Mouse (Mus musculus) hindlimb bud, embryonic 11.5 days (tissue): ENCODE results near the gene Zmpste24.
A peak's percentile ranks its signal among the peaks of the same experiment; 100 is the strongest.

Experiments used
- DNase-seq: peaks from one replicate; pipeline ENCODE4 v3.0.0-alpha.2; 2012; ENCODE audit warnings: low read depth, low spot score; ENCODE audit errors: extremely low spot score

Zmpste24 gene

GRCm38 (mm10) chr4:121033006-121033405 lies 65.0 kb downstream of the Zmpste24 start:
- no peak for DNase-seq

DNA sequence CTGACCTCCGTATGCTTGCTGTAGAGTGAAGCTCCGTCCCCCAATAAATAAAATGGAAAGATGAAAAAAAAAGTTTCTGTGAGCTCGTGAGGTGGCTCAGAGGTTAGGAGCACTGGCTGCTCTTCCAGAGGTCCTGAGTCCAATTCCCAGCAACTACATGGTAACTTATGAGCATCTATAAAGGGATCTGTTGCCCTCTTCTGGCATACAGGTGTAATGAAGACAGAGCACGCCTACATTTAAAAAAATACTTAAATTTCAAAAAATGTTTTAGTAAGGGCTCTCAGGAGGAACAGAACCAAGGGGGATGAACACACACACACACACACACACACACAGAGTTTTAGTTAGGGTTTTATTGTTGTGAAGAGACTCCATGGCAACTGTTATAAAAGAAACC lies 66.6 kb downstream of the Zmpste24 start:
- DNase-seq: no peak

DNA sequence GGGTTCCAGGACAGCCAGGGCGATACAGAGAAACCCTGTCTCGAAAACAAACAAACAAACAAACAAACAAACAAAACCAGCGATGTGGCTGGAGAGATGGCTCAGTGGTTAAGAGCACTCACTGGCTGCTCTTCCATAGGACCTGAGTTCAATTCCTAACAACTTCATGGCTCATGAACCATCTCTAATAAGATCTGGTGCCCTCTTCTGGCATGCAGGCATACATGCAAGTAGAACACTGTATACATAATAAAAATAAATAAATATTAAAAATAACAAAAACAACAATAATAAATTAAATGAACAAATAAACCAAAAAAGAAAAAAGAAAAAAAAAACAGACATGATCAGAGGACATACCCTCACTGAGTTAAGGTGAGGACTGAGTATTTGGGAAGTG lies 68.4 kb downstream of the Zmpste24 start:
- DNase-seq: no peak

- DNase-seq: no peak
Observed at GRCm38 (mm10) chr4:121028659-121029392, 69.2 kb downstream of the Zmpste24 start.

DNA sequence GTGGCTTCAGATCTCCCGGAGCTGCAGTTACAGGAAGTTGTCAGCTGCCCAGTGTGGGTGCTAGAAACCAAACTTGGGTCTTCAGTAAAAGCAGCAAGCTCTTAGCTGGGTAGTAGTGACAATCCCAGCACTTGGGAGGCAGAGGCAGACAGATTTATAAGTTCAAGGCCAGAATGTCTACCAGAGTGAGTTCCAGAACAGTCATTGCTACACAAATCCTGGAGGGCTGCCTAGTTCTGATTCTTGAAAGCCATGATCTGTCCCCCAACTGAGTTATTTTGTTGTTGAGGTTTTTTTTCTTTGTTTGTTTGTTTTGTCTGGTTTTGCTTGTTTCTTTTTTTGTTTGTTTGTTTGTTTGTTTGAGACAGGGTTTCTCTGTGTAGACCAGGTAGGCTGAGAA lies 69.9 kb downstream of the Zmpste24 start:
- no peak for DNase-seq

DNA sequence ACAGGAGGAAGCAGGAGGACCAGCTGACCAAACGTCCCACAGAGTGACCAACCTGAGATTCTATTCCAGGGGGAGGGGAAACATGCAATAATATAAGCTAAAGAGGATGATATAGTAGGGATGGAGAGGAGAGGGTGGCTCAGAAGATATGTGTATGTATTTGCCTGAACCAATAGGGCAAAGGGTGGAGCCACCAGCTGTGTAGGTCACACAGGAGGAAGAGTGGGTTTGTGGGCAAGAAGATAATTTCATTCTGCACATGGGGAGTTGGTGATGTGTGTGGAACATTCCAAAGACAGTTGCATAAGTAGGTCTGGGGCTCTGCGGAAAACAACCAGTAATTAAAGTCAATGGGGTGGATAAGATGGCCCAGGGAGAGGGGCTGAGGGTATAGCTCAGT lies 72.4 kb downstream of the Zmpste24 start:
- no peak for DNase-seq

DNA sequence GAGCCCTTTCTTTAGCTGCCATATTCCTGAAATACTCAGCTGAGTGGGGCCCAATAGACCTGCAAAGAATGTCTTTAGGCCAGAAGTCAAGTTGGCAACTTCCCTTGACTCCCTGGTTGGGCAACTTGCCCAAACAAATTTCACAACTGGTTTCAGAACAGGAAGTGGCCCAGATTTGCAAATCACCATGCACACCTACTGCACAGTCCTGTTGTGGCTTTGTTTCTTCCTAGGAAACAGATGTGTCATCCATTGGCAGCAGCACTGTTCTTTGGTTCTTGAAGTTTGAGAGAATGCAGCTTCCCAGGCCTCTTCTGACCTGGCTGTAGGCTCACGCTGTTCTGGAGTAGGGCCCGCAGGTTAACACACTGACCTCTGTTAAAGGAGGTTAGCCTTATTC lies 74.1 kb downstream of the Zmpste24 start:
- no peak for DNase-seq

- DNase-seq: no peak
Observed at GRCm38 (mm10) chr4:121023464-121023863, 74.6 kb downstream of the Zmpste24 start.

DNA sequence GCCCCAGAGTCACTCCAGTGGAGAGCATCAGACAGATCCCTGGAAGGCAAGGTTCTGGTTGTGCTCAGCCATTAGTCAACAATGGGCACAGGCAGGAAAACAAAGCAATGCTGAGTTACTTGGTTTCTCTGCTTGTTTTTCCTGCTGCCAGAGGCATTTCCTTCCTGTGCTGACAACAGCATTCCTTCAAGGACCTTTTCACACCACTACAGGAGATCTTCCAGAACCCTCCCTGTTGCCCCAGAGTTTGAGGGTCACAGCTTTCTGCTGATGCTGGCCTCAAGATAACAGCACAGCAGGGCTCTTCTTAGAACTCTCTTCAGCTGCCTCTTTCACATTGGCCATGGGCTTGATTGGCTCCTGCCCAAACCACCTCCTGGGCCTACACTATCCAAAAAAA lies 76.1 kb downstream of the Zmpste24 start:
- DNase-seq: no peak

DNA sequence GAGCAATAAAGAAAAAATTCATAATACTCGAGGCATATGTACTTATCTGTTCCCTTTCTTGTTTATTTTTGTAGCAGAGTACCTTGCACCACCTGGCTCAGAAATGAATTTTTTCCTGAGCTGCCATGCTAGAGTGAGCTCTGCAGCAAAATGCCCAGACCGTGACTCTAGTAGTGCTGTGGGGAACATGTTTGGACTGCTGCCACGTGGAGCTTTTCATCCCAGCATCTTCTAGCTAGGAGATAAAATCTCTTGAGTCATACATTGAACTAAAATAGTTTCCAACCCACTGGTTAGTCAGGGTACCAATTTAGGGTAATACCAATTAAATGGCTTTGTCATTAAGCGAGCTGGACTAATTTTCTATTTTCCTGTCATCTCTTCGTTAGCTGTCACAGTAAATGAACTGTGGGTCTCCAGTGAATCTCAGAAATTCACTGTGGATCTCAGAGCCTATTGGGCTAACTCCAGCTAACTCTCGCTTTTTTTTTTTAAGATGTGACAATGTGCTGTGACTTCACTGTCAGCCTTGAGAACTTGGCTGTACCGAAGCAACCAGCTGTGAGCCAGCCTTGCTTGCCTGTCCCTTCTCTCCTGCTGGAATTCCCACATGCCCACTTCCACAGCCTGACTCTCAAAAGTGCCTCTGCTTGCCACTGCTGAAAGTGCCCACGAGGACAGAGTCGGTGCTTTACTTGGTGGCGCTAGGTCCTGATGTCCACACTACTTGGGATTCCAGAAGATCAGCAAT lies 77.8 kb downstream of the Zmpste24 start:
- DNase-seq: no peak

DNA sequence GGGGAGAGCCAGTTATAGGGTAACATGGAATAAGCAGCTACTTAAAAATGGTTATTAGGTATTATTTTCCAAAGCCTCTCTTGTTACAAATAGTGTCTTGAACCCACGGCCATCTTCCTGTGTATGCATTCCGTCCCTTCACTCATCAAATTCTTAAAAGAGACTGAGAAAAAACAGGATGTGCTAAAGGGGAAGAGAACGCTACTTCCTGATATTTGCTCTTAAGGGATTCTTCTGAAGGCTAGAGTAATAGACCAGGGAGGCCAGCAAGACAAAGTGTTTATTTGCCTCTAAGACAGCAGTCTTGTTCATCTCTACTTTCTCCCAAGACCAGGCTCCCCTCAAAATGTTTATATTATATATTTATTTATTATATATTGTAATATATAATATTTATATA lies 79.8 kb downstream of the Zmpste24 start:
- no peak for DNase-seq

DNA sequence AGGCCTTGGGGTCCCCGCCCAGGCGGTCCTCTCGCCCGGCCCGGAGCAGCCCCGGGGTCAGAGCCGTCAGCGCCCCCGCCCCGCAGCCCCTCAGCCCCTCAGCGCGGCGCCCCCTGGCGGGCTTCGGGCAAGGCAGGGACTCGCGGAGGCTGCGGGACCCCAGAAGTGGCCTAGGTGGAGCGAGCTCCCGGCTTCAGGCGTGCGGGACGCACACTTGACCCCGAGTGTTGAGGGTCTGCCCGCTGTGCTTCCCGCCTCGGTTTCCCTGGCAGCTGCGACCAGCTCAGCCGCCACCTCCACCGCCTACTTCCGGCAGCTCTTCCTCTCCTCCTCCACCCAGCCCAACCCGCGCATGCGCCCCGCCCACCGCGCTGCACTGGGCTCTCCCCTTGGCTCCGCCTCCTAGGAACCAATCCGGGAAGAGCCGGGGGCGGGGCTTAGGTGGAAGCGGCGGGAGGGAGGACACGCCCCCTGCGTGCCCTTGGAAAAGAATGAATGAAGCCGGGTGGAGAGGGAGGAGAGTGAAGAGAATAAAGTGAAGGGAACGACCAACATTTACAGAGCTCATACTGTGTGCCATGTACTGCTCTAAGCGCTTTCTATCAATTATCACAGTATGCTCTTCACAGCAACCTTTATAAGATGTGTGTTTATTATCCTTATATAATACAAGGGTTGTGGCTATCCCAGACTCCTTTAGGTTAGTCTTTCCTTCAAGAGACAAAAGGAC lies 80.9 kb downstream of the Zmpste24 start, which contains the start of gene Smap2:
Gene Smap2 (minus strand): TSS at position 320 of the 730 bp plus-strand sequence.
- DNase-seq: peak; percentile 86

GRCm38 (mm10) chr4:121016021-121016898 lies 81.8 kb downstream of the Zmpste24 start:
- DNase-seq: no peak

DNA sequence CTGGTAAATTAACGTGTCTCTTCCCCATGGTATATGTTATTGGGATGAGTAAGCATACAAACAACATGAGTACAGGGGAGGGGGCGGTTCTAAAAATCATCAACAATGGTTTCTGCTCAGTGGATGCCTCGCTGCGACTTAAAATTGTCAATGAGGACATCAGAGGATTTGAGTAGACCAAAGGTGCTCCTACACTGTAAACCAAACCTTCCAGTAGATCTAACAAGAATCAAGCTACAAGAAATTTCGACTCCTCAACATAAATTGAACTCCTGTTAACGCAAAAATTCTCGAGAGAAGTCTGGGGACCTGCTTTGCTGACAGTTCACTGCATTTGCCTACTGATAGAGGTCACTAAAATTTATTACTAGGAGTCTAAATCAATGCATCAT lies 82.8 kb downstream of the Zmpste24 start:
- DNase-seq: no peak

DNA sequence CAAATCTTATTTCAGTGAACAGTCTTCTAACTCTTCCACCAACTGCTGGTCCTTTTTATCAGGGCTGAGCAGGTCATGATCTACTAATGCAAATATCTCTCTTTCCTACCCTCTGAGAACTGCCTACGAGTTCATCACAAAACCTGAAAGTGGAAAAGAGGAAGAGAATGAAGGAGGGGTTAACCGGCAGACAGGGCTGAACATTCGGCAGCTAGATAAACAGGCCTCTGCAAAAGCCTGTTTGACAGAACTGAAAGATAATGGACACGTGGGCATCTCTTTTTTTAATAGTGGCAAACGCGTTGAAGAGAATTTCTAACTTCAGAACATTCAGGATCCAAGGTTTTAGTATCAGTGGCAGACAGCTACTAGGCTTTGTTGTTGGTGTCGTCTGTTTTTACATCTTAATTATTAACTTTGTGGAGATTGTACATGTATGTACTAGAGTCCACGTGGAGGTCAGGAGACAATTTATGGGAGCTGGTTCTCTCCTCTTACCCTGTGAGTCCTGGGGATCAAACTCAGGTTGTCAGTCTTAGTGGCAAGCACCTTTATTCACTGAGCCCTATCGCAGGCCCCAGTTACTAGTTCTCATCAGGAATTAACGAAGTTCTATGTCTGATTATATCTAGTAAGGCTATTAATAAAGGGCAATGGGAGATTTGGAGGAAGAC lies 83.3 kb downstream of the Zmpste24 start:
- DNase-seq: no peak

- no peak for DNase-seq
Observed at GRCm38 (mm10) chr4:121010770-121011549, 87.1 kb downstream of the Zmpste24 start.
